Mouse (Mus musculus) embryonic fibroblast, embryonic 13.5 days (primary cell): Measurements from ENCODE around the gene Specc1.

ENCODE experiments used
- CTCF ChIP-seq: IDR thresholded peaks from 2 replicates; pipeline ENCODE4 v1.5.1; 2011; ENCODE audit warnings: mild to moderate bottlenecking, control low read depth, low read length, moderate library complexity, borderline replicate concordance; ENCODE audit not compliant: insufficient read depth
- POLR2A ChIP-seq: IDR thresholded peaks from 2 replicates; pipeline ENCODE4 v1.6.1; 2011; ENCODE audit warnings: low read depth, mild to moderate bottlenecking, control low read depth, low read length, moderate library complexity

DNA sequence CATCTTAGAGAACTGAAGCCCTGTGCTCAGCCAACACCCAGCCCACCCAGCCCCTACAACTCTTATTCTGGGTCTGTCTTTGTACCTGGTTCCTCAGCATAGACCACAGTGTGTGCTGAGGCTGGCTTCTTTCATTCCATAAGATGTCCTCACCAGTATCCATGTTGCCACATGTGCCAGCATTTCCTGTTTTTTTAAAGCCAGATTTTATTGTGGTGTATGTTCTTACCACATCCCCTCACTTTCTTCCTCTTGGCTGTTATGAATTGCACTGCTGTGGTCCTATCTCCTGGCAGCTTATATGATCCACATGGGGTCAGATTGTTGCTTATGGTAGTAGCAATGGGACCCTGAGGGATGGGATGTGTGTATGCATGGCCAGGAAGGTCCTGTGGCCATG lies 92.6 kb downstream of the Specc1 start:
- TF ChIP-seq CTCF, result no peak
- TF ChIP-seq POLR2A, result no peak
